Mouse (Mus musculus): ENCODE data around the gene Gpc1. TPM values are rescaled to one million over a fixed set of nuclear protein-coding genes. Genes with fewer than 3 reads are reported as not detected.

The Gpc1 gene
- polyA plus RNA-seq, 1 experiment = 49.0 TPM

- DNase-seq (ENCODE audit: low read depth) = no peak
These were observed 47.8 kb downstream of the Gpc1 start for GRCm38 (mm10) chr1:92879266-92879665.

GRCm38 (mm10) chr1:92880101-92880500 lies 48.7 kb downstream of the Gpc1 start:
- no peak for DNase-seq (ENCODE audit: low read depth)

GRCm38 (mm10) chr1:92881982-92882381 lies 50.5 kb downstream of the Gpc1 start:
- DNase-seq (ENCODE audit: low read depth) = no peak

GRCm38 (mm10) chr1:92888901-92889655 lies 57.6 kb downstream of the Gpc1 start:
- DNase-seq (ENCODE audit: low read depth) = no peak

GRCm38 (mm10) chr1:92892791-92893190 lies 61.3 kb downstream of the Gpc1 start:
- no peak for DNase-seq (ENCODE audit: low read depth)

- DNase-seq (ENCODE audit: low read depth) = no peak
These were observed 62.5 kb downstream of the Gpc1 start for GRCm38 (mm10) chr1:92893896-92894295.

GRCm38 (mm10) chr1:92895089-92895488 lies 63.6 kb downstream of the Gpc1 start:
- DNase-seq (ENCODE audit: low read depth) = no peak

GRCm38 (mm10) chr1:92902786-92903185 lies 71.3 kb downstream of the Gpc1 start, which contains the start of gene Ankmy1:
Gene Ankmy1 (minus strand): TSS chr1:92902906.
- DNase-seq (ENCODE audit: low read depth) = no peak

- DNase-seq (ENCODE audit: low read depth) = no peak
These were observed 72.2 kb downstream of the Gpc1 start for GRCm38 (mm10) chr1:92903627-92904026.

- DNase-seq (ENCODE audit: low read depth) = no peak
These were observed 74.4 kb downstream of the Gpc1 start for GRCm38 (mm10) chr1:92905703-92906310.

GRCm38 (mm10) chr1:92906779-92907631 lies 75.6 kb downstream of the Gpc1 start, which contains the start of gene Dusp28:
Gene Dusp28 (plus strand): TSS chr1:92906981.
- no peak for DNase-seq (ENCODE audit: low read depth)

- DNase-seq (ENCODE audit: low read depth) = no peak
These were observed 76.4 kb downstream of the Gpc1 start for GRCm38 (mm10) chr1:92907632-92908360.

GRCm38 (mm10) chr1:92908664-92909063 lies 77.2 kb downstream of the Gpc1 start:
- DNase-seq (ENCODE audit: low read depth) = no peak

GRCm38 (mm10) chr1:92909068-92909467 lies 77.6 kb downstream of the Gpc1 start:
- DNase-seq (ENCODE audit: low read depth) = no peak

Other genes starting within 250 kb of the Gpc1 start
- gene Olfr1412, start 245.9 kb upstream of the Gpc1 start, polyA plus RNA-seq (2012; rRNA removed) = not detected in 2 replicates
- not detected in 2 replicates for gene Olfr1411, start 237.2 kb upstream of the Gpc1 start, polyA plus RNA-seq (2012; rRNA removed)
- not detected in 2 replicates for gene Olfr1410, start 225.9 kb upstream of the Gpc1 start, polyA plus RNA-seq (2012; rRNA removed)
- not detected in 2 replicates for gene Olfr12, start 213.9 kb upstream of the Gpc1 start, polyA plus RNA-seq (2012; rRNA removed)
- 223 and 237 TPM in 2 replicates for gene Cops9, start 189.7 kb upstream of the Gpc1 start, polyA plus RNA-seq (2012; rRNA removed)
- 0.55 and 0.89 TPM in 2 replicates for gene Otos, start 182.8 kb upstream of the Gpc1 start, polyA plus RNA-seq (2012; rRNA removed)
- gene Ankmy1, start 71.3 kb downstream of the Gpc1 start, polyA plus RNA-seq (2012; rRNA removed) = 1.2 and 1.6 TPM in 2 replicates
- gene Dusp28, start 75.3 kb downstream of the Gpc1 start, polyA plus RNA-seq (2012; rRNA removed) = 53.3 and 72.9 TPM in 2 replicates
- gene Rnpepl1, start 79.1 kb downstream of the Gpc1 start, polyA plus RNA-seq (2012; rRNA removed) = 109 and 146 TPM in 2 replicates
- gene Capn10, start 102.7 kb downstream of the Gpc1 start, polyA plus RNA-seq (2012; rRNA removed) = 69.2 and 75.1 TPM in 2 replicates
- gene Gpr35, start 119.2 kb downstream of the Gpc1 start, polyA plus RNA-seq (2012; rRNA removed) = 1.7 and 2.3 TPM in 2 replicates
- gene Aqp12, start 174.7 kb downstream of the Gpc1 start, polyA plus RNA-seq (2012; rRNA removed) = not detected in 2 replicates

All from gonadal fat pad, adult 2 months (tissue).